Mouse (Mus musculus): ENCODE data around the gene Gpnmb.
A peak's percentile ranks its signal among the peaks of the same experiment; 100 is the strongest.

DNA sequence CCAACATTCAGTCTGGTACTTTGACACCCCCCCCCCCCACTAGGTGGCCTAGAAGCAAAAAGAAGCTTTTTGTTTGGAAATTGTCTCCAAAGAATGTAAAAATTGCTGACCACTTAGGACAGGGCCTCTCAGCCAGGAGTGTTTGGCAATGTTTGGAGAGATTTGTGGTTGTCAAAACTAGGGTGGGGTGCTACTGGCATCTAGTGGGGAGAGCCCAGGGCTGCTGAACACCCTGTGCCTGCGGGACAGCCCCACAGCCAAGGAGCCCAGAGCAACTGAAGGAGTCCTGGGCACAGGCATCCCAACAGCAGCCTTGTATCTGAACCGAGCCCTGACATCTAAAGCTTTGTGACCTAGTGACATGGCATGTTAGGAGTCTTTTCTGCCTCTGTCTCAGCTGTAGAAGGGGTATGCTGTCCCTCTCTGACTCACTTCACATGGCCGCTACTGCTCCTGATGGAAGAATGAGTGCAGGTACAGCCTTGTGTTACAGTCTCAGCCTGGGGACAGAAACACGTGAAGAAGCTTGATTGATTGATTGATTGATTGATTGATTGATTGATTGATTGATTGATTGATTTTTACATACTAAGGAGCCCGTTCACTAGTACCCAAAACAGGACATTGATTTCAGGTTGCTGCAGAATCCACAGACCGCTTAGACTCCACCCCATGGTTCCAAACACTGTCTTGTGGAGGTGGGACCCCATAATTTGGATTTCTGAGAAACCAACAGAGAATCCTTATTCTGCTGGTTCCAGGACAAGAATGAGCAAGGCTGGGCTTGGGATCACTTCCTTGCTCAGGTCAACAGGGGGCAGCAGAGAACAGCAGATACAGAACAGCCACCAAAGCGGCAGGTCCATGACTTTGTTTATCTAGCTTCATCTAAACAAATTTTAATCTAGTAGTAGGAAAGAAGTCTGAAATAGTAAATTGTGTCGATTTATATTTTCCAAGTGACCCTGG is 21.0 kb downstream of the Gpnmb start:
- TF ChIP-seq CTCF (IDR thresholded peaks at IDR 0.05; ENCODE audit: control insufficient read depth, insufficient read depth, low read length) (peak; percentile 88), POLR2A (IDR thresholded peaks at IDR 0.05; ENCODE audit: borderline replicate concordance, control insufficient read depth, low read depth, low read length) (no peak)
